Mouse (Mus musculus) heart, adult 2 months (tissue): ENCODE measurements at regions not wholly inside any gene's neighbourhood (a gene's known extent, or its start where the extent isn't known, plus 50 kb on each side); places are given as distances from the start of the nearest gene placed in this dataset.
"Not testable (repeated sequence)": the region's sequence is repeated elsewhere in the genome, so short reads cannot be mapped to it uniquely, and the experiment has no call there.

Experiments used
- CTCF ChIP-seq: fragments of 200-600 bp; IDR thresholded peaks from 2 replicates; pipeline ENCODE4 v1.8.1; 2022; ENCODE audit warnings: antibody characterized with exemption, mild to moderate bottlenecking, moderate library complexity
- POLR2A ChIP-seq: fragments of 200-500 bp; IDR thresholded peaks from 2 replicates; pipeline ENCODE4 v1.6.1; 2011; ENCODE audit warnings: mild to moderate bottlenecking, low read depth, low read length, control low read depth; ENCODE audit not compliant: insufficient read depth

DNA sequence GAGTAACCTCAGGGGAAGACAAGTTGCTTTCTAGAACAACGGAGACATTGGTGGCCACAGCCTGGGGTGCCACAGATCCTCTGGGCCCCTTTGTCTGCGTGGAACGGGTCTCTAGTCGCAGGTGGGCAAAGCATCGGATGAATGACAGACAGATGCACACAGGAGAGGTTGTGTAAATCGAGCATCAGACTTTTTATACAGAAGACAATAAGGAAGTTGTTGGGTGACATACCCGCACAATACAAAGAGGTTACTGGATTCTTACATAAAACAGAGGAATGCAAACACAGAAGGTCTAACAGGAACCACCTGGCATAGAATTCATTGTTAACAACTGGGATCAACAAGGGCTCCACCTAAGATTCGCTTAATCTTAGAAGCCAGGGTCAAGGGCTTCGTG, 127.5 kb downstream of the Nr2f2 start:
- TF ChIP-seq CTCF, POLR2A: not testable (repeated sequence)
